Mouse (Mus musculus) heart, embryonic 16.5 days (tissue): Measurements from ENCODE around the gene Gm20388. TPM values are rescaled to one million over a fixed set of nuclear protein-coding genes. Genes with fewer than 3 reads are reported as not detected.

ENCODE experiments used
- ATAC-seq: fragments of 200-750 bp; cut with Nextera tagmentation; replicated peaks from 2 replicates; pipeline ENCODE4 v1.8.0; 2017; ENCODE audit warnings: moderate number of reproducible peaks; ENCODE audit not compliant: insufficient read depth, low FRiP score; ENCODE audit errors: extremely low read depth
- H3K27ac ChIP-seq: fragments of 300-500 bp; sonication (generic); 2 replicates; pipeline ENCODE4 v1.5.1; 2014; ENCODE audit warnings: mild to moderate bottlenecking, low read length, control low read depth, moderate library complexity
- H3K27me3 ChIP-seq: fragments of 300-500 bp; sonication (generic); 2 replicates; pipeline ENCODE4 v1.6.1; 2014; ENCODE audit warnings: low read length, mixed read lengths; ENCODE audit not compliant: control insufficient read depth, insufficient read depth
- H3K36me3 ChIP-seq: fragments of 300-500 bp; sonication (generic); 2 replicates; pipeline ENCODE4 v1.6.1; 2014; ENCODE audit not compliant: control insufficient read depth, insufficient read depth
- H3K4me1 ChIP-seq: fragments of 300-500 bp; sonication (generic); 2 replicates; pipeline ENCODE4 v1.6.1; 2014; ENCODE audit warnings: low read length, mixed read lengths; ENCODE audit not compliant: control insufficient read depth, insufficient read depth
- H3K4me2 ChIP-seq: fragments of 300-500 bp; sonication (generic); 2 replicates; pipeline ENCODE4 v1.6.1; 2014; ENCODE audit warnings: low read depth, mild to moderate bottlenecking, control low read depth, low read length
- H3K4me3 ChIP-seq: fragments of 300-500 bp; sonication (generic); 2 replicates; pipeline ENCODE4 v1.5.1; 2014; ENCODE audit warnings: mild to moderate bottlenecking, control low read depth, low read length
- H3K9ac ChIP-seq: fragments of 300-500 bp; sonication (generic); 2 replicates; pipeline ENCODE4 v1.6.1; 2014; ENCODE audit warnings: low read length, control low read depth
- H3K9me3 ChIP-seq: fragments of 300-500 bp; sonication (generic); replicated peaks from 2 replicates; pipeline ENCODE4 v1.6.1; 2016; ENCODE audit warnings: low read length; ENCODE audit not compliant: control insufficient read depth
- WGBS: fragments of 180-500 bp; shearing (Covaris S2); extraction: QIAGEN DNeasy Blood & Tissue Kit; methylation state at CpG from one replicate; pipeline ENCODE4 v1.1.7; 2014; 5-methylcytosine and 5-hydroxymethylcytosine counted together
- polyA plus RNA-seq: library from polyadenylated mRNA; unstranded; fragments of >200 nt; fragmentation: Nextera tagmentation; extraction: Ambion mirVana; gene quantifications from 2 replicates; pipeline ENCODE4 v1.2.1, GENCODE M21; 2015

Gene Gm20388
- polyA plus RNA-seq, 1 experiment from 2014 or later = 4.5 TPM

- peaks cover 19% of the 10 kb centered on the region; the same call in 1 of the 2 replicates for H3K27me3 ChIP-seq
Observed at GRCm38 (mm10) chr8:122227345-122227744, 2316.7 kb downstream of the Gm20388 start.

DNA sequence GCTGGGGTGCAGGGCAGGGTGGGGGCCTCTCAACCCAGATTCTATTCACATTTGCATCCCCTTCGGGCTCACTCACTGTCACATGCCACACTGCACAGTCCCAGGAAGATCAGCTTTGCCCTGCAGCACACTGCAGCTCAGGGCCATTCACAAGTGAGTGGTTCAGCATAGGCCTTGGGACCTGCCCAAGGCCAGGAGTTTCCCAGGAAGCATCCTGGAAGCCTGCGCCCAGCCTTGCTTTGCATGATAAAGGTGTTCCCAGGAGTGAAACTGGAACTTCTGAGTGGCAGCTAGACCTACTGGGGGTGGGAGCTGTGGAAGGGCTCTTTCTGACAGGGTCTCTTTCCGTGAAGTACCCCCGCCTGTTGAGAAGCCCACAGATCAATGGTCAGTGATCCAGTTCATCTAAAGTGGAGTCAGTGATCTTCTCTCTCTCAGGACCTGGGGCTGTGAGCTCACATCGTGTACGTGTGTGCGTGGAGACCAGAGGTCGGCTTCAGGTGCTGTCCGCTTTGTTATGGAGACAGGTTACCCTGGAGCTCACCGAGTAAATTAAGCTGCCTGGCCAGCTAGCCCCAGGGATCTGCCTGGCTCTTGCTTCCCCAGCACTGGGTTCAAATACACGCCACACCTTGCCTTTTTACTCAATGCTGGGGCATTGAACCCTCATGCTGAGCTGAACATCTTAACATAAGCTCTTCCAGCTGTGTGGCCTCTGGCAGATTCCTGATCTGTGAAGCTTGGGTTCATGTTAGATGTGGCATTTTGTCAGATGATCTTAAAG lies 2318.3 kb downstream of the Gm20388 start:
- no peak overlapping the region for H3K4me2 ChIP-seq
- no peak overlapping the region for H3K4me3 ChIP-seq
- peaks cover 17% of the 10 kb centered on the region for H3K4me1 ChIP-seq
- H3K27ac ChIP-seq = no peak overlapping the region
- H3K27me3 ChIP-seq = peaks cover 19% of the 10 kb centered on the region; the same call in 1 of the 2 replicates
- no peaks in the 10 kb centered on the region for H3K9me3 ChIP-seq
- H3K9ac ChIP-seq = no peak overlapping the region
- ATAC-seq = no peak
- no peaks in the 10 kb centered on the region for H3K36me3 ChIP-seq
- 86% methylated on average over 11 of the region's 11 CpGs for WGBS

More at GRCm38 (mm10) chr8:122227345-122227744, 2316.7 kb downstream of the Gm20388 start:
- Histone ChIP-seq H3K4me3 (no peak overlapping the region), H3K9me3 (no peaks in the 10 kb centered on the region), H3K4me2 (no peak overlapping the region), H3K9ac (no peak overlapping the region), H3K4me1 (peaks cover 15% of the 10 kb centered on the region), H3K27ac (no peak overlapping the region), H3K36me3 (no peaks in the 10 kb centered on the region)
- no peak for ATAC-seq
- 81% methylated on average over 6 of the region's 6 CpGs for WGBS

DNA sequence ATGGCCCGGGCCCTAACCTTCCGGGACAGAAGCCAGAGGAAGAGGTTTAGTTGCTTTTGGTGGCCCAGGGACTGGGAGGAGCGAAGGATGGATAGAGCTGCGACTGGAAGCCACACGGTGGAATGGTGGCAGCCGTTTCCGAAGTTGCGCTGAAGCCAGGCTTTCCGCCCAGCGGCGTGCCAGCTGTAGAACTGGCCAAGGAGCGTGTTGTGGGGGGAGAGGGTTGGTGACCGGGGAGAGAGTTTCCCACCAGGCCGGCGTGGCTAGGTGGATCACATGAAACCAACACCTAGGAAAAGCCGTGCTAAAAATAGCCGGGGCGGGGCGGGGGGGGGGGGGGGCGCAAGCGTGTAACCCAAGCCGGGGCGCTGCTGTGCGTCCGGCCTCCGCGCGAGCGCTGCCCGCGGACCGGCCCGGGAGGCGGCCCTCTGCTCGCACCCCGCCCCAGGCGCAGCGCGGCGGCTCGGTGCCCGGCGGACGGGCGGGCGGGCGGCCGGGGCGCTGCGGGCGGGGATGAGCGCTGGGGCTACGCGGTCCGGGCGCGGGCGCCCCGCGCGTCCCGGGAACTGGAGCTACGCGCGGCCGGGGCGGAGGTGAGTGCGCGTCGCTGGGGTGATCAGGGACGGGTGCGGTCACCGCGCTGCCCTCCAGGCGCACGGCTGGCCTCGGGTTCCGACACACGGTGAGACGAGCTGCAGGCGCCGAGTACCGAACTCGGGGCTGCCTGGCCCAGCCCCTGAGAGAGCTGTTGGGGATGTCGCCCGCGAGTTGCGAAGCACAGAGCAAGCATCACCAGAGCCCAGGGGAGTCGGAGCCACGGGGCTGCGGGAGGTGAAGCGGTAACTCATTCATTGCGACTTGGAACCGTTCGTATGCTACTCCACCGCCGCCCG lies 2319.4 kb downstream of the Gm20388 start:
- H3K9me3 ChIP-seq = no peaks in the 10 kb centered on the region
- H3K27ac ChIP-seq = 0 out of 2 replicates have a peak overlapping the region, but pooled peaks have one; percentile 13
- H3K4me3 ChIP-seq = peak overlapping the region; percentile 65
- peak overlapping the region; percentile 79 for H3K9ac ChIP-seq
- H3K4me2 ChIP-seq = peak overlapping the region; percentile 92
- WGBS = 1% methylated on average over 79 of the region's 98 CpGs
- no peaks in the 10 kb centered on the region for H3K36me3 ChIP-seq
- peak; percentile 56 for ATAC-seq
- H3K4me1 ChIP-seq = peaks cover 24% of the 10 kb centered on the region
- peaks cover 19% of the 10 kb centered on the region; the same call in 1 of the 2 replicates for H3K27me3 ChIP-seq

GRCm38 (mm10) chr8:122230712-122231337 lies 2320.2 kb downstream of the Gm20388 start:
- no peak overlapping the region for H3K27ac ChIP-seq
- H3K9me3 ChIP-seq = no peaks in the 10 kb centered on the region
- H3K9ac ChIP-seq = peak overlapping the region; percentile 79
- H3K4me1 ChIP-seq = peaks cover 24% of the 10 kb centered on the region
- ATAC-seq = peak; percentile 62
- no peaks in the 10 kb centered on the region for H3K36me3 ChIP-seq
- 4% methylated on average over 32 of the region's 32 CpGs for WGBS
- H3K4me2 ChIP-seq = peak overlapping the region; percentile 92
- peaks cover 19% of the 10 kb centered on the region; the same call in 1 of the 2 replicates for H3K27me3 ChIP-seq
- H3K4me3 ChIP-seq = peak overlapping the region; percentile 65

- Histone ChIP-seq H3K27ac (peak overlapping the region; percentile 57), H3K4me2 (no peak overlapping the region), H3K4me3 (no peak overlapping the region), H3K9ac (no peak overlapping the region; the same call in 1 of the 2 replicates), H3K4me1 (peaks cover 28% of the 10 kb centered on the region), H3K9me3 (no peaks in the 10 kb centered on the region), H3K27me3 (peaks cover 13% of the 10 kb centered on the region; the same call in 1 of the 2 replicates), H3K36me3 (no peaks in the 10 kb centered on the region)
- peak; percentile 47 for ATAC-seq
- WGBS = 22% methylated on average over 11 of the region's 11 CpGs
Observed at GRCm38 (mm10) chr8:122234055-122234454, 2323.4 kb downstream of the Gm20388 start.

DNA sequence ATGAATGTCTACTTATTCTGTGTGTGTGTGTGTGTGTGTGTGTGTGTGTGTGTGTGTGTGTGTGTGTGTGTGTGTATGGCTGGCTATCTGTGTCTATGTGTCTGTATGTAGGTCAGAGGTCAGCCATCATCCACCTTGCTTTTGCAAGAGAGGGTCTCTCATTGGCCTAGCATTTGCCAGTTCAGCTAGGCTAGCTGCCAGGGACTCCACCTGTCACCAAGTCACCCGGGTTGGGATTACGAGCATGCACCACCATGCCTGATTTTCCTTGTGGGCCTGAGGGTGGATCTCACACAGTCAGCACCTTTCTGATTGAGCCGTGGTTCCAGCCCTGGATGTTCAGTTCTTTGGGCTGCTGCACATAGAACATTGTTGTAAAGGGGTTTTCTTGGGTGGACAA lies 2325.9 kb downstream of the Gm20388 start:
- Histone ChIP-seq H3K27ac (no peak overlapping the region), H3K9ac (no peak overlapping the region), H3K4me1 (peaks cover 18% of the 10 kb centered on the region), H3K4me2 (no peak overlapping the region), H3K9me3 (no peaks in the 10 kb centered on the region), H3K27me3 (peaks cover 6% of the 10 kb centered on the region; the same call in 1 of the 2 replicates), H3K36me3 (no peaks in the 10 kb centered on the region), H3K4me3 (no peak overlapping the region)
- 76% methylated on average over 3 of the region's 3 CpGs for WGBS
- no peak for ATAC-seq

DNA sequence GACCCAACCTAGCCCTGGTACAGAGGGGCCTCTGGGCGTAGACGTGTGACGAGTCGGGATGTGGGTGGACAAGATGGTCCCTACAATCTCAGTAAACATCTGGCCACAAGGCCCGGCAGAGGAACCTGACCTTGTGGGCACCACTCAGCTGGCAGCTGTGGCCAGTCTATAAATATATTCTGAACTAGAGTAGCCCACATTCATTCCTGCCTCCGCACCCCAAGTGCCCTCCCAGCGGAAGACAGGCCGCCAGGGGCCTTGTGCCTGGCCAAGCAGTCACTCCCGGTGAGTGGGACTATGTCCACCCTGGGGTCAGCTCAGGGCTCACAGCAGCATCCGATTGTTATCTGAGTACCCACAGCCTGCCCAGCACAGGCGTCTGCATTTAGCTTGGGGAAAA lies 2327.6 kb downstream of the Gm20388 start:
- H3K27ac ChIP-seq = no peak overlapping the region
- H3K4me1 ChIP-seq = peaks cover 15% of the 10 kb centered on the region
- no peak overlapping the region for H3K4me3 ChIP-seq
- H3K36me3 ChIP-seq = no peaks in the 10 kb centered on the region
- WGBS = 65% methylated on average over 11 of the region's 11 CpGs
- no peaks in the 10 kb centered on the region for H3K9me3 ChIP-seq
- H3K9ac ChIP-seq = no peak overlapping the region
- ATAC-seq = no peak
- no peak overlapping the region for H3K4me2 ChIP-seq
- no peaks in the 10 kb centered on the region for H3K27me3 ChIP-seq

DNA sequence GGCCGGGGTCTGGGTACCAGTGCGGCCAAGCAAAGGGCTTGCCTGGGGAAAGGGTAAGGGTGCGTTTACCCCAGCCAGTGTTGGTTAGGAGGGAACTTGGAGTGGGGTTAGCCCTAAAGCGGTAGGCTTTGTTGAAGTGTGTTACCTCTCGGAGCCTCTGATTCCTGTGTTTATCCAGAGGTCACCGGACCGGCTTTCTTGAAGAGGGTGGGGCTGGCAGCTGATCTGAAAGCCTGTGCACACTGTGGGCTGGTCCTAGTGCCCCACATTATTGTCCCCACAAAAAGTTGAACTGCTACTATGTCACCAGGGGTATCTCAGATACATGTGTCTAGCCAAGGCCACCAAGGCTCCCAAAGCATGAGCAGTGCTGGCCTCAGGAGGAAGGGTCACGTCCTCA lies 2328.1 kb downstream of the Gm20388 start:
- no peaks in the 10 kb centered on the region for H3K36me3 ChIP-seq
- WGBS = 66% methylated on average over 8 of the region's 8 CpGs
- H3K9ac ChIP-seq = no peak overlapping the region
- ATAC-seq = no peak
- no peaks in the 10 kb centered on the region for H3K9me3 ChIP-seq
- no peak overlapping the region for H3K4me3 ChIP-seq
- H3K4me1 ChIP-seq = peaks cover 15% of the 10 kb centered on the region
- no peaks in the 10 kb centered on the region for H3K27me3 ChIP-seq
- no peak overlapping the region for H3K4me2 ChIP-seq
- no peak overlapping the region for H3K27ac ChIP-seq
